ENCODE assay signal across 8 mouse cellular contexts in the genomic region with DNA sequence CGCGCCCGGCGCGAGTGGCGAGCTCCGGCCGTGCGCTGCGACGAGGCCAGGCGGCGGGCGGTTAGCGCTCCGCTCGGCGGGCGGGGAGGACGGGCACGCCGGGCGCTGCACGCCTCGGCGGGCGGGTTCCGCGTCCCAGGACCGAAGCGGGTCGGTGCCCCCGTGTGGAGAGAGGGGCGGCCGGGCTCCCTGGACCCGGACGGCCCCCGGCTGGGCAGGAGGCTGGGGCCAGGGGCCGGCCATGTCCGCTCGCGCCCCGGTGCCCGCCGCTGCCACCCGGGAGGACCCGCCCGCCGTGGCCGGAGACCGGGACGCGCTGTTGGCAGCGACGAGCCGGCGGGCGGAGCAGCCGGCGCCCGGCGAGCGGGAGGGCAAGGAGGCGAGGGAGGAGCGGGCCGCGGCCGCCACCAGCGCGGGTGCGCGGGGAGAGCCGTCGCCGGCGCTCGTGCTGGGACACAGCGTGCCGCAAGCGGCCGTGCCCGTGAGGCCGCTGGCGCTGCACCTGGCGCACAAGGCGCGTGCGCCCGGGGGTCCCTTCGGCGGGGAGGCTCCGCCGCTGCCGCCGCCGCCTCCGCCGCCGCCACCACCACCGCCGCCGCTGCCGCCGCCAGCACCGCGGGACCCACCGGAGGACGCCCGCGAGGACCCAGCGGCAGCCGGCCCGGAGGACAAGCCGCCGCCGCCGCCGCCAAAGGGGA. TPM values are rescaled to one million over a fixed set of nuclear protein-coding genes. Genes with fewer than 3 reads are reported as not detected.
DNase-seq lines count a peak whose midpoint lies in the region; ATAC-seq and TF ChIP-seq lines count a peak whose summit lies in the region.

No protein-coding gene starts in this region.

- no peaks in the 10 kb centered on the region for H3K9me3 ChIP-seq in forebrain, embryonic 12.5 days
- no peaks in the 10 kb centered on the region for H3K9me3 ChIP-seq in hindbrain, embryonic 12.5 days (replicated peaks)
- no peaks in the 10 kb centered on the region for H3K9me3 ChIP-seq in limb, embryonic 14.5 days (ENCODE audit: control insufficient read depth, low read length)
- no peaks in the 10 kb centered on the region for H3K9me3 ChIP-seq in midbrain, embryonic 16.5 days (replicated peaks; ENCODE audit: control insufficient read depth, low read length, poor library complexity, severe bottlenecking)
- no peaks in the 10 kb centered on the region for H3K9me3 ChIP-seq in stomach, embryonic 14.5 days (ENCODE audit: control insufficient read depth, low read depth, low read length)

- TF ChIP-seq CTCF in heart, adult 2 months (IDR thresholded peaks at IDR 0.05): no peak
- TF ChIP-seq CTCF in bone marrow, adult 2 months (IDR thresholded peaks at IDR 0.05; ENCODE audit: control insufficient read depth, insufficient read depth, low read length): no peak

- DNase-seq in heart, adult 2 months: peak in 1 of 2 experiments; percentile 77
- no peak for DNase-seq in heart, adult 11 months
- no peak for DNase-seq in limb, embryonic 14.5 days (ENCODE audit: low spot score)

- WGBS in heart, adult 2 months: under 1% methylated on average over 110 of the region's 118 CpGs
- under 1% methylated on average over 113 of the region's 118 CpGs for WGBS in bone marrow, adult 2 months
- WGBS in forebrain, embryonic 12.5 days: under 1% methylated on average over 56 of the region's 118 CpGs
- WGBS in hindbrain, embryonic 12.5 days: under 1% methylated on average over 54 of the region's 118 CpGs
- 4% methylated on average over 53 of the region's 118 CpGs for WGBS in limb, embryonic 14.5 days
- WGBS in midbrain, embryonic 16.5 days: under 1% methylated on average over 38 of the region's 118 CpGs
- under 1% methylated on average over 100 of the region's 118 CpGs for WGBS in stomach, embryonic 14.5 days

- H3K4me3 ChIP-seq in heart, adult 2 months: peak overlapping the region; percentile 65
- H3K4me3 ChIP-seq in bone marrow, adult 2 months (replicated peaks; ENCODE audit: control insufficient read depth, low read depth, low read length): peak overlapping the region; percentile 98
- H3K4me3 ChIP-seq in forebrain, embryonic 12.5 days (replicated peaks): peak overlapping the region; percentile 84
- H3K4me3 ChIP-seq in hindbrain, embryonic 12.5 days: peak overlapping the region; percentile 86
- H3K4me3 ChIP-seq in limb, embryonic 14.5 days (replicated peaks; ENCODE audit: low read length): peak overlapping the region; percentile 66
- H3K4me3 ChIP-seq in midbrain, embryonic 16.5 days (ENCODE audit: low read depth, low read length): peak overlapping the region; percentile 81
- H3K4me3 ChIP-seq in stomach, embryonic 14.5 days (ENCODE audit: low read depth, low read length): peak overlapping the region; percentile 69

- no peak for TF ChIP-seq POLR2A in heart, adult 2 months (IDR thresholded peaks at IDR 0.05; ENCODE audit: insufficient read depth, low read depth, low read length)
- no peak for TF ChIP-seq POLR2A in bone marrow, adult 2 months (IDR thresholded peaks at IDR 0.05; ENCODE audit: borderline replicate concordance, control insufficient read depth, low read depth, low read length)
- no peak for TF ChIP-seq POLR2A in limb, embryonic 14.5 days (IDR thresholded peaks at IDR 0.05; ENCODE audit: borderline replicate concordance, extremely low read depth, insufficient read depth, insufficient read length)

- H3K79me2 ChIP-seq in heart, adult 2 months (replicated peaks; ENCODE audit: control insufficient read depth, insufficient read depth, low read length): no peaks in the 10 kb centered on the region

- H3K4me2 ChIP-seq in forebrain, embryonic 12.5 days: peak overlapping the region; percentile 99
- H3K4me2 ChIP-seq in hindbrain, embryonic 12.5 days (replicated peaks): peak overlapping the region; percentile 98
- peak overlapping the region; percentile 99 for H3K4me2 ChIP-seq in limb, embryonic 14.5 days (replicated peaks; ENCODE audit: low read depth, low read length, severe bottlenecking)
- peak overlapping the region; percentile 78 for H3K4me2 ChIP-seq in midbrain, embryonic 16.5 days (ENCODE audit: low read length)
- H3K4me2 ChIP-seq in stomach, embryonic 14.5 days (replicated peaks; ENCODE audit: low read depth, low read length): peak overlapping the region; percentile 99

- intact Hi-C loops in heart, adult 2 months (cut with DNase I): loop anchor here (1.0 to 5.0 kb wide), 5 partner anchors 56 to 203 kb away; a partner anchor contains a TSS

- peak overlapping the region; percentile 83 for H3K9ac ChIP-seq in heart, adult 2 months (ENCODE audit: low read depth, low read length)
- peak overlapping the region; percentile 82 for H3K9ac ChIP-seq in forebrain, embryonic 12.5 days
- peak overlapping the region; percentile 81 for H3K9ac ChIP-seq in hindbrain, embryonic 12.5 days
- H3K9ac ChIP-seq in limb, embryonic 14.5 days (ENCODE audit: low read depth, low read length, severe bottlenecking): peak overlapping the region; percentile 64
- H3K9ac ChIP-seq in midbrain, embryonic 16.5 days (ENCODE audit: low read depth, low read length): peak overlapping the region; percentile 81
- peak overlapping the region; percentile 60; the same call in 1 of the 2 replicates for H3K9ac ChIP-seq in stomach, embryonic 14.5 days (replicated peaks; ENCODE audit: low read depth, low read length)

- peak; percentile 60 for ATAC-seq in forebrain, embryonic 12.5 days (ENCODE audit: low FRiP score)
- ATAC-seq in hindbrain, embryonic 12.5 days (ENCODE audit: low FRiP score): peak; percentile 80
- ATAC-seq in limb, embryonic 14.5 days (ENCODE audit: low FRiP score, low read depth): peak; percentile 56; the same call in 1 of the 2 replicates
- peak; percentile 67 for ATAC-seq in midbrain, embryonic 16.5 days
- peak; percentile 14; the same call in 1 of the 2 replicates for ATAC-seq in stomach, embryonic 14.5 days (ENCODE audit: insufficient number of reproducible peaks, insufficient read depth, low FRiP score, low read depth)

- H3K36me3 ChIP-seq in heart, adult 2 months (ENCODE audit: control insufficient read depth, insufficient read depth, low read length): no peaks in the 10 kb centered on the region
- H3K36me3 ChIP-seq in forebrain, embryonic 12.5 days (replicated peaks): no peaks in the 10 kb centered on the region
- H3K36me3 ChIP-seq in hindbrain, embryonic 12.5 days: no peaks in the 10 kb centered on the region
- no peaks in the 10 kb centered on the region for H3K36me3 ChIP-seq in limb, embryonic 14.5 days (ENCODE audit: control insufficient read depth, insufficient read depth, low read length)
- no peaks in the 10 kb centered on the region for H3K36me3 ChIP-seq in midbrain, embryonic 16.5 days (ENCODE audit: control insufficient read depth, insufficient read depth, low read length)
- H3K36me3 ChIP-seq in stomach, embryonic 14.5 days (ENCODE audit: control insufficient read depth, insufficient read depth, low read length): no peaks in the 10 kb centered on the region

- H3K27ac ChIP-seq in heart, adult 2 months: peak overlapping the region; percentile 85
- peak overlapping the region; percentile 95 for H3K27ac ChIP-seq in bone marrow, adult 2 months (ENCODE audit: control insufficient read depth, insufficient read depth, low read depth, low read length, poor library complexity)
- peak overlapping the region; percentile 82 for H3K27ac ChIP-seq in forebrain, embryonic 12.5 days
- peak overlapping the region; percentile 73 for H3K27ac ChIP-seq in hindbrain, embryonic 12.5 days
- no peak overlapping the region for H3K27ac ChIP-seq in limb, embryonic 14.5 days (replicated peaks; ENCODE audit: low read depth, low read length)
- H3K27ac ChIP-seq in midbrain, embryonic 16.5 days (ENCODE audit: low read length): peak overlapping the region; percentile 76
- H3K27ac ChIP-seq in stomach, embryonic 14.5 days (ENCODE audit: low read length): peak overlapping the region; percentile 75

- TF ChIP-seq EP300 in heart, adult 2 months (IDR thresholded peaks at IDR 0.05; ENCODE audit: insufficient read depth, low read depth, low read length): no peak

- peaks cover 1% of the 10 kb centered on the region for H3K4me1 ChIP-seq in heart, adult 2 months (ENCODE audit: control insufficient read depth, insufficient read depth, low read length)
- no peaks in the 10 kb centered on the region; the same call in 1 of the 2 replicates for H3K4me1 ChIP-seq in bone marrow, adult 2 months (ENCODE audit: control insufficient read depth, insufficient read depth, low read length)
- H3K4me1 ChIP-seq in forebrain, embryonic 12.5 days: peaks cover 13% of the 10 kb centered on the region; the same call in 1 of the 2 replicates
- H3K4me1 ChIP-seq in hindbrain, embryonic 12.5 days: peaks cover 8% of the 10 kb centered on the region
- H3K4me1 ChIP-seq in limb, embryonic 14.5 days (ENCODE audit: control insufficient read depth, insufficient read depth, low read length): no peaks in the 10 kb centered on the region
- peaks cover 11% of the 10 kb centered on the region for H3K4me1 ChIP-seq in midbrain, embryonic 16.5 days (ENCODE audit: control insufficient read depth, insufficient read depth, low read length)
- no peaks in the 10 kb centered on the region for H3K4me1 ChIP-seq in stomach, embryonic 14.5 days (ENCODE audit: control insufficient read depth, insufficient read depth, low read length)

- no peaks in the 10 kb centered on the region for H3K27me3 ChIP-seq in heart, adult 2 months (ENCODE audit: control insufficient read depth, insufficient read depth, low read length)
- H3K27me3 ChIP-seq in forebrain, embryonic 12.5 days: peaks cover 31% of the 10 kb centered on the region
- peaks cover 30% of the 10 kb centered on the region for H3K27me3 ChIP-seq in hindbrain, embryonic 12.5 days
- H3K27me3 ChIP-seq in limb, embryonic 14.5 days (ENCODE audit: control insufficient read depth, insufficient read depth, low read length): 0 out of 2 replicates have a peak, but pooled peaks cover 13% of the 10 kb centered on the region
- peaks cover 4% of the 10 kb centered on the region for H3K27me3 ChIP-seq in midbrain, embryonic 16.5 days (ENCODE audit: control insufficient read depth, insufficient read depth, low read depth, low read length)
- 0 out of 2 replicates have a peak, but pooled peaks cover 4% of the 10 kb centered on the region for H3K27me3 ChIP-seq in stomach, embryonic 14.5 days (ENCODE audit: control insufficient read depth, insufficient read depth, low read length)

RNA-seq across cellular contexts. Expression of a gene that starts 0.4 kb away (rescaled TPM):
- 10 to 100 TPM; 62.6 to 66.9 TPM for total RNA-seq in heart, adult 2 months (2021)
- polyA plus RNA-seq in heart, adult 2 months (2012; rRNA removed): 16.2 and 32.9 TPM in 2 replicates
- 28.6 and 40.4 TPM in 2 replicates for polyA plus RNA-seq in bone marrow, adult 2 months (2011; ENCODE audit: insufficient read depth, insufficient read length, low replicate concordance, missing spikeins)
- polyA plus RNA-seq in forebrain, embryonic 12.5 days (2016; fragmentation: Nextera tagmentation; extraction: Ambion mirVana): 2.7 and 3.0 TPM in 2 replicates
- 4.0 and 4.2 TPM in 2 replicates for polyA plus RNA-seq in hindbrain, embryonic 12.5 days (2016; fragmentation: Nextera tagmentation; extraction: Ambion mirVana)
- polyA plus RNA-seq in limb, embryonic 14.5 days (2012; rRNA removed): 2.1 and 3.5 TPM in 2 replicates
- polyA plus RNA-seq in limb, embryonic 14.5 days (2014; fragmentation: Nextera tagmentation; extraction: Ambion mirVana): 2.0 and 4.0 TPM in 2 replicates
- polyA plus RNA-seq in midbrain, embryonic 16.5 days (2015; fragmentation: Nextera tagmentation; extraction: Ambion mirVana): 4.1 and 5.2 TPM in 2 replicates
- 3.6 and 5.8 TPM in 2 replicates for polyA plus RNA-seq in stomach, embryonic 14.5 days (2014; fragmentation: Nextera tagmentation; extraction: Ambion mirVana)

RNA-seq across cellular contexts. Expression of a gene that starts 47.7 kb away (rescaled TPM):
- under 1 TPM in 1 of 2 experiments, not detected in 1; 0.23 TPM for total RNA-seq in heart, adult 2 months (2021)
- polyA plus RNA-seq in heart, adult 2 months (2012; rRNA removed): 0.06 TPM in 2 replicates
- polyA plus RNA-seq in bone marrow, adult 2 months (2011; ENCODE audit: insufficient read depth, insufficient read length, low replicate concordance, missing spikeins): not detected in 2 replicates
- 0.13 and 0.19 TPM in 2 replicates for polyA plus RNA-seq in forebrain, embryonic 12.5 days (2016; fragmentation: Nextera tagmentation; extraction: Ambion mirVana)
- polyA plus RNA-seq in hindbrain, embryonic 12.5 days (2016; fragmentation: Nextera tagmentation; extraction: Ambion mirVana): 0.31 and 0.43 TPM in 2 replicates
- not detected in 2 replicates for polyA plus RNA-seq in limb, embryonic 14.5 days (2012; rRNA removed)
- 0.12 and 0.32 TPM in 2 replicates for polyA plus RNA-seq in limb, embryonic 14.5 days (2014; fragmentation: Nextera tagmentation; extraction: Ambion mirVana)
- polyA plus RNA-seq in midbrain, embryonic 16.5 days (2015; fragmentation: Nextera tagmentation; extraction: Ambion mirVana): 0.62 TPM in 2 replicates
- polyA plus RNA-seq in stomach, embryonic 14.5 days (2014; fragmentation: Nextera tagmentation; extraction: Ambion mirVana): 0.35 and 0.41 TPM in 2 replicates

Comparison
In these comparisons a context has a peak if more than half of its experiments do, and no peak if none do; other contexts are left out.
1. ATAC-seq: peak in every context shown above with its lines; median percentile 80 in hindbrain, embryonic 12.5 days; 67 in midbrain, embryonic 16.5 days; 60 in forebrain, embryonic 12.5 days; 56 in limb, embryonic 14.5 days; 14 in stomach, embryonic 14.5 days.